Mouse (Mus musculus): ENCODE results near the gene Colq. TPM values are rescaled to one million over a fixed set of nuclear protein-coding genes. Genes with fewer than 3 reads are reported as not detected.

Gene Colq
- polyA plus RNA-seq, 2 experiments = 4.3 to 4.9 TPM

DNA sequence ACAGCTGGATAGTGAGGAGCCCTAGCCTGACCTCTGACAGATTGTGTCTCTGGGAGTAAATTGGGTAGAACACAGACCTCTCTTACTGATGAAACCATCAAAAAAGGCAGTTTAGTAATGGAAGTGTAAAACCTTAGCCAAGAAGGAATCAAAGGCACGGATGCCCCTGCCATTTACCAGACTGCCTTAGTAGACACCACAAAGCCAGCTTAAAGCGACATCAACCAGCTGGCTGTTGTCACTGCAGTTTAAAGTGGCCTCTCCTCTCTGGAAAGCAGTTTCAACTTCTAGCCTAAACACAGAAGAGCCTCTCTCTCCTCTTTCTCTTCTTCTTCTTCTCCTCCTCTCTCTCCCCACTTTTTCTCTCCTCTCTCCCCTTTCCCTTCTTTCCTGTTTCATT is 69.8 kb downstream of the Colq start:
- DNase-seq (ENCODE audit: low spot score) = no peak
- no peak overlapping the region for H3K4me3 ChIP-seq (replicated peaks; ENCODE audit: low read length)
- H3K9me3 ChIP-seq (ENCODE audit: control insufficient read depth, low read length) = no peaks in the 10 kb centered on the region
- no peak for TF ChIP-seq POLR2A (IDR thresholded peaks at IDR 0.05; ENCODE audit: borderline replicate concordance, extremely low read depth, insufficient read depth, insufficient read length)
- no peak overlapping the region for H3K4me2 ChIP-seq (replicated peaks; ENCODE audit: low read depth, low read length, severe bottlenecking)
- H3K9ac ChIP-seq (ENCODE audit: low read depth, low read length, severe bottlenecking) = no peak overlapping the region
- H3K27ac ChIP-seq (replicated peaks; ENCODE audit: low read depth, low read length) = no peak overlapping the region
- ATAC-seq (ENCODE audit: low FRiP score, low read depth) = no peak
- no peaks in the 10 kb centered on the region for H3K4me1 ChIP-seq (ENCODE audit: control insufficient read depth, insufficient read depth, low read length)
- H3K36me3 ChIP-seq (ENCODE audit: control insufficient read depth, insufficient read depth, low read length) = no peaks in the 10 kb centered on the region
- no peaks in the 10 kb centered on the region for H3K27me3 ChIP-seq (ENCODE audit: control insufficient read depth, insufficient read depth, low read length)
- WGBS = 58% methylated on average over 2 of the region's 2 CpGs

DNA sequence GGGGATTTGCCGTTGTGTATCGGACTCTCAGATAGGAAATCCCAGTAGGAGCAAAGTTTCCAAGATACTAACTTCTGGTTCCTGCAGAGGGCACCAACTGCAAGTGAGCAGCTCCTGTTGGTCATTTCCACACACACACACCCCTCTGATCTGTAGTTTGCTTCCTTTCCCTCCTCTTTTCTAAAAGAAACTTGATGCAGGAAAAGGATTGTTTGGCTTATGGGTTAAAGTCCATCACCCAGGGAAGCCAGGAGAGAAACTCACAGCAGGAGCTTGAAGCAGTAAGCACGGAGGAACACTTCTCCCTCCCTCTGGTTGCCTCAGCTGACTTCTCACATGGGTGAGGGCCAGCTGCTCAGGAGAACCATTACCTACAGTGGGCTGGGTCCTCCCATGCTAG is 72.0 kb downstream of the Colq start:
- Histone ChIP-seq H3K4me2 (replicated peaks; ENCODE audit: low read depth, low read length, severe bottlenecking) (no peak overlapping the region), H3K4me3 (replicated peaks; ENCODE audit: low read length) (no peak overlapping the region), H3K9me3 (ENCODE audit: control insufficient read depth, low read length) (peaks cover 7% of the 10 kb centered on the region; the same call in 1 of the 2 replicates), H3K27me3 (ENCODE audit: control insufficient read depth, insufficient read depth, low read length) (no peaks in the 10 kb centered on the region), H3K36me3 (ENCODE audit: control insufficient read depth, insufficient read depth, low read length) (no peaks in the 10 kb centered on the region), H3K4me1 (ENCODE audit: control insufficient read depth, insufficient read depth, low read length) (no peaks in the 10 kb centered on the region), H3K9ac (ENCODE audit: low read depth, low read length, severe bottlenecking) (no peak overlapping the region), H3K27ac (replicated peaks; ENCODE audit: low read depth, low read length) (no peak overlapping the region)
- no peak for TF ChIP-seq POLR2A (IDR thresholded peaks at IDR 0.05; ENCODE audit: borderline replicate concordance, extremely low read depth, insufficient read depth, insufficient read length)
- ATAC-seq (ENCODE audit: low FRiP score, low read depth) = no peak
- DNase-seq (ENCODE audit: low spot score) = peak; percentile 46
- 39% methylated on average over 3 of the region's 3 CpGs for WGBS

DNA sequence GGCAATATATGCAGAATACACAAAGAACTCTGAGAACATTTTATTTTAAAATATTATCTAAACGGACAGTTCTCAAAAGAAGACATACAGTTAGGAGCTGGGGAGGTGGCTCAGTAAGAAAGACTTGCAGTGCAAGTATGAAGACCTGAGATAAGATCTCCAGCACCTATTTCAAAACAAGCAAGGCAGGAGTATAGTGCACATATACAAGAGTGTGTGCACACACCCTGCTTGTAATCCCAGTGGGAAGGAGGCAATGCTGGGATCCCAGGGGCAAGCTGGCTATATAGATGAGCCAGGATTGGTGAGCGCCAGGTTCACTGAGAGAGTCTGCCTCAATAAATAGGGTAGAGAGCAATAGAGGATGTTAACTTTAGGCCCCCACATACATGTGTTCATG is 75.2 kb downstream of the Colq start:
- no peak for TF ChIP-seq POLR2A (IDR thresholded peaks at IDR 0.05; ENCODE audit: borderline replicate concordance, extremely low read depth, insufficient read depth, insufficient read length)

DNA sequence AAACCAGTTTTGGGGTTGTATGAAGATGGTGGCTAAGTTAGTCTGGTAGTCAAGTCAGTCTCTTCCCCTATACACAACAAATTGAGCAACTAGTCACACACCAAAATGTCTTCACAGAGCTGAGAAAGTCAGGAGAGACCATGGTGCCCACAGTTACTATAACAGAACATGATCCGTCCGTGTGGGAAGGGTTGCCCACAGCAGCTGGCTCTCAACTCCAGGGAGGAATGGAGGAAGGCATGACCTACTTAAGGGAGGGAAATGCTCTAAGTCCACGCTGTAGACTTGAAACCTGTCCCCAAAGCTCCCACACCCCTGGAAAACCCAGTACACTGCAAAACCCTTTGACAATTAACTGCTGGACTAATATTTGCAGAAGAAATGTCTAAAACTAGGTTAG is 80.8 kb downstream of the Colq start:
- H3K9ac ChIP-seq (ENCODE audit: low read depth, low read length, severe bottlenecking) = no peak overlapping the region
- WGBS = 93% methylated on average over 3 of the region's 3 CpGs
- no peaks in the 10 kb centered on the region for H3K4me1 ChIP-seq (ENCODE audit: control insufficient read depth, insufficient read depth, low read length)
- no peak overlapping the region for H3K27ac ChIP-seq (replicated peaks; ENCODE audit: low read depth, low read length)
- DNase-seq (ENCODE audit: low spot score) = no peak
- H3K36me3 ChIP-seq (ENCODE audit: control insufficient read depth, insufficient read depth, low read length) = peaks cover 52% of the 10 kb centered on the region
- TF ChIP-seq POLR2A (IDR thresholded peaks at IDR 0.05; ENCODE audit: borderline replicate concordance, extremely low read depth, insufficient read depth, insufficient read length) = no peak
- H3K4me2 ChIP-seq (replicated peaks; ENCODE audit: low read depth, low read length, severe bottlenecking) = no peak overlapping the region
- no peaks in the 10 kb centered on the region for H3K27me3 ChIP-seq (ENCODE audit: control insufficient read depth, insufficient read depth, low read length)
- no peak for ATAC-seq (ENCODE audit: low FRiP score, low read depth)
- H3K9me3 ChIP-seq (ENCODE audit: control insufficient read depth, low read length) = peaks cover 7% of the 10 kb centered on the region; the same call in 1 of the 2 replicates
- H3K4me3 ChIP-seq (replicated peaks; ENCODE audit: low read length) = no peak overlapping the region

More for the DNA sequence above, 75.2 kb downstream of the Colq start:
- DNase-seq (ENCODE audit: low spot score) (no peak), ATAC-seq (ENCODE audit: low FRiP score, low read depth) (no peak)
- Histone ChIP-seq H3K4me3 (replicated peaks; ENCODE audit: low read length) (no peak overlapping the region), H3K4me1 (ENCODE audit: control insufficient read depth, insufficient read depth, low read length) (no peaks in the 10 kb centered on the region), H3K9ac (ENCODE audit: low read depth, low read length, severe bottlenecking) (no peak overlapping the region), H3K36me3 (ENCODE audit: control insufficient read depth, insufficient read depth, low read length) (peaks cover 2% of the 10 kb centered on the region; the same call in 1 of the 2 replicates), H3K4me2 (replicated peaks; ENCODE audit: low read depth, low read length, severe bottlenecking) (no peak overlapping the region), H3K27ac (replicated peaks; ENCODE audit: low read depth, low read length) (no peak overlapping the region), H3K27me3 (ENCODE audit: control insufficient read depth, insufficient read depth, low read length) (no peaks in the 10 kb centered on the region), H3K9me3 (ENCODE audit: control insufficient read depth, low read length) (peaks cover 7% of the 10 kb centered on the region; the same call in 1 of the 2 replicates)
- WGBS = 98% methylated on average over 2 of the region's 2 CpGs

DNA sequence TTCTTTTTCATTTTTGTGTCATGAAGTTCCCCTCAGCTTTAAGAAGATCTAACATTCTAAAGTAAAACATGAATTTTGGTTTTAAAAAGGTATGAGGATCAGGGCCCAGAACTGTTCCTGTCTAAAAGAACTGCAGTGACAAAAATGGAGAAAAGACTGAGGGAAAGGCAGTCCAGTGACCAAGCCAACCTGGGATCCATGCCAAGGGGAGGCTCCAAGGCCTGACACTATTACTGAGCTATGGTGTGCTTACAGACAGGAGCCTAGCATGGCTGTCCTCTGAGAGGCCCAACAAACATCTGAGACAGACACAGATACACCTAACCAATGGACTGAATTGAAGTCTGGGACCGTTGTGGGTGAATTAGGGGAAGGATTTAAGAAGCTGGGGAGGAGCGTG is 81.2 kb downstream of the Colq start:
- Histone ChIP-seq H3K4me3 (replicated peaks; ENCODE audit: low read length) (no peak overlapping the region), H3K9ac (ENCODE audit: low read depth, low read length, severe bottlenecking) (no peak overlapping the region), H3K27me3 (ENCODE audit: control insufficient read depth, insufficient read depth, low read length) (no peaks in the 10 kb centered on the region), H3K4me1 (ENCODE audit: control insufficient read depth, insufficient read depth, low read length) (no peaks in the 10 kb centered on the region), H3K9me3 (ENCODE audit: control insufficient read depth, low read length) (peaks cover 6% of the 10 kb centered on the region; the same call in 1 of the 2 replicates), H3K27ac (replicated peaks; ENCODE audit: low read depth, low read length) (no peak overlapping the region), H3K4me2 (replicated peaks; ENCODE audit: low read depth, low read length, severe bottlenecking) (no peak overlapping the region), H3K36me3 (ENCODE audit: control insufficient read depth, insufficient read depth, low read length) (peaks cover 56% of the 10 kb centered on the region)
- 96% methylated on average over 2 of the region's 2 CpGs for WGBS
- ATAC-seq (ENCODE audit: low FRiP score, low read depth) (no peak), DNase-seq (ENCODE audit: low spot score) (no peak)
- no peak for TF ChIP-seq POLR2A (IDR thresholded peaks at IDR 0.05; ENCODE audit: borderline replicate concordance, extremely low read depth, insufficient read depth, insufficient read length)

DNA sequence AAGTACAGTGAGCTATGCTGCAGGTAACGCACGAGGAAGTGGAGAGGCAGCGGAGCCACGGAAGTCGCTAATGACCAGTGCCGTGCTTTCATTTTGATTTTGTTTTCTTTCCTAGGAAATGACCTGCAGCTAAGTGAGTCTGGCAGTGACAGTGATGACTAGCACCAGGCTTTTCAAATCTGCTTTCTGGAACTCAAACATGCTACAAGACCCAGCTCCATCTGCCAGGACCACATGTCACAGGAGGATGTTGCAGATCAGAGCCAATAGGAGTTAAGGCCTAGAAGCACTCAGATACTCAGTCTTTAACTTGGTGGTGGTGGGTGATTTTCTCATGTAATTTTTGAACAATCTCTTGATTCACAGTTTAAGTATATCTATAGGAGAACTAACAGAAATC is 84.7 kb downstream of the Colq start:
- H3K4me2 ChIP-seq (replicated peaks; ENCODE audit: low read depth, low read length, severe bottlenecking) = no peak overlapping the region
- no peak for TF ChIP-seq POLR2A (IDR thresholded peaks at IDR 0.05; ENCODE audit: borderline replicate concordance, extremely low read depth, insufficient read depth, insufficient read length)
- no peaks in the 10 kb centered on the region for H3K4me1 ChIP-seq (ENCODE audit: control insufficient read depth, insufficient read depth, low read length)
- no peak overlapping the region for H3K9ac ChIP-seq (ENCODE audit: low read depth, low read length, severe bottlenecking)
- H3K27ac ChIP-seq (replicated peaks; ENCODE audit: low read depth, low read length) = no peak overlapping the region
- H3K9me3 ChIP-seq (ENCODE audit: control insufficient read depth, low read length) = no peaks in the 10 kb centered on the region
- no peak overlapping the region for H3K4me3 ChIP-seq (replicated peaks; ENCODE audit: low read length)
- no peak for ATAC-seq (ENCODE audit: low FRiP score, low read depth)
- no peak for DNase-seq (ENCODE audit: low spot score)
- 97% methylated on average over 6 of the region's 6 CpGs for WGBS
- no peaks in the 10 kb centered on the region for H3K27me3 ChIP-seq (ENCODE audit: control insufficient read depth, insufficient read depth, low read length)
- H3K36me3 ChIP-seq (ENCODE audit: control insufficient read depth, insufficient read depth, low read length) = peaks cover 90% of the 10 kb centered on the region
